Mouse (Mus musculus) thymus, postnatal 10 days (tissue): ENCODE measurements around the gene Fam168a.

Source experiments
- DNase-seq, 2 experiments: peaks; one replicate each; pipeline ENCODE4 v3.0.0; 2021; ENCODE audit warnings: low spot score in 2 of 2

The Fam168a gene

DNA sequence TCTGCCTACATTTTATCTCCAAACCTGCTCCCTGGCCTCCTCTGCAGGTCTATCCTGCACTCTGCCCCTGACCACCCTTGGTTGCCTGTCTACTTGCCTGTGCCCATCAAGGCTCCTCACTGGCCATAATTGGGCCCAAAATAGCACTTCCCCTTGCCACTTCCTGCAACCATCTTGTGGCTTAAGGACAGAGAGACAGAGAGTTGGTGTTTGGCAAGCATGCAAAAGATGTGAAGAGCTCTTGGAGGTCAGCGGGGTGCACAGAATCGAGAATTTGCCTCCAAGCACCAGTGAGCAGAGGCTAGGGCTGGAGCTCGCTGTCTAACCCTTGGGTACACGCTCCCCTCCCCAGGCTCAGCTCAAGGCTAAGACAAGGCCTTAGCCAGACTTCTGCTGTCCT lies 162.1 kb downstream of the Fam168a start:
- DNase-seq: no peak

DNA sequence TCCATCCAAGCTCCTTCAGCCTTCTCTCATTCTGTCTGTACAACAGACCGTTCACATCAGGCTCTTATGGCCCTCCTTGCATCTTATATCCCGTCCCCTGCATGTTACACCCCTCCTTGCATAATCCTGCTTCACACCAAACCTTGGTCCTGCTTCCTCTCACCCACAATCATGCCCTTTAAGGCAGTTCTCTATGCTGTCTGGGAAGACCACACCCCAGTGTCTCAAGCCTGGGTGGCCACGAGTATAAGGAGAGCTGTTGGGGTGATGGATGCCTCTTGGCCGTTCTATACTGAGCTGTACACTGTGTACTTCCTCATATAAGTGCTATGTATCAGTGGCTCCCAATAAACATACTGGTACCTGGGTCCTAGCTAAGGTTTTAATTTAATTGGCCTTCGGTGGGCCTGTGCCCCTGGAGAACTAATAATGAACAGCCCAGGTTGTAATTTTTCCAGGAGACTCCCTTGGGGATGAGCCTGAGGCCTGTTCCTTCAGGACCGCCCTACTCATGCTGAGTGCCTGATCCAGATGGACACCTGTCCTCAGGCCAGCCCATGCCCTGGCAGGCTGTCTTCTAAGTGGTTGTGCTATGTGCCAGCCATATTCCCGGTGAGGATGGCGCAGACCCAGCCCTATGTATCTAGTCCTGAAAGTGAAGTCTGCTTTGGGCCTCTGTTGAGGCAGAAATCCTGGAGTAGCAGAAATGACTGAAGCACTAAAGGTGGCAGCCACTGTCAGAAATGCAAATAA lies 163.6 kb downstream of the Fam168a start:
- DNase-seq: no peak

DNA sequence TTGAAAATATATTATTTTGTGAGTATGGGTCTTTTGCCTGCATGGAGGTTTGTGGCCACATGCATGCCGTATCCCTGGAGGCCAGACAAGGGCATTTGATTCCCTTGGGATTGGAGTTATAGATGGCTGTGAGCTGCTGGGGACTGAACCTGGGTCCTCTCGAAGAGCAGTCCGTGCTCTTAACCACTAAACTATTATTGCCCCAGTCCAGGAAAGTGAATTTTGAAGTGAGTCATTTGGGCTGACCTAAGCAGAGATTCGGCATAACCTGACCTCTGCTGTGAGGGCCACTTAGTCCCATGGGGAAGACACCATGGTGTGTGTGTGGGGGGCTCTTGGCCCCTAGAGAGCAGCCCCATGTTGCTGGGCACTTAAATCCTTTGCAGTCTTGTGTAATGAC lies 164.9 kb downstream of the Fam168a start:
- no peak for DNase-seq

DNA sequence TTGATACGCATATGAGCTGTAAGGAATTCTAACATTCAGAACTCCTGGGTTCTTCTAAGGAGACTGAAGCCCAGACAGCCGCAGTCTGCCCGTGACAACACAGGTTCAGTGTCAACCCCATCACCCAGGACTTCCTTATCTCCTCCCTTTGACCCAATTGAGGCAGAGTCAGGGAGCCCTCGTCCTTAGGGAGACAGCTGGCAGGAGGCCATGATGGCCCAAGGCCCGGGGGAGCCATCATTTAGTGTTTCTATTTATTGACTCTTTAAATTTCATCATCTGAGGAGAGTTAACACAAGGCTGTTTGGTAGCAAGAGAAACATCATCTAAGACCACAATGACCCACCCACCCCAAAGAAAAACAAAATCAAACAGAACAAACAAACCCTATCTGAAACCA lies 165.5 kb downstream of the Fam168a start:
- DNase-seq: no peak

DNA sequence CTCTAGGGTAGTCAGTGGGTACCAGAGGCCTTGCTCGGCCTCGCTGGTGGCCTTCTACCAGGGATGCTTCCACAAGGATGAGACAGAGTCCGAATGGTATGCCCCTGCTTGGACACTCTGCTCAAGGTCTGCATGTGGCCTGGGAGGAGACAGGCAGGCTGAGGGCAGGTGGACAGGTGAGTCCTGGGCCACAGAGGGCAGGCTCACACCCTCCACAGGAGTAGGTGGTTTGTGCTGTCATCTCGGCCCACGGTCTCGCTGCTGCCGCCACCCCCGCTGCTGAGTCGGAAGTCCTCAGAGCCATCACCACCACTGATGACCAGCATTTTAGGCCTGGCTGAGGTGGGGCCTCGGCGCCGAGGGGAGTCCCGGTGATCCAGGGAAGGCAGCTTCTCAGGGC lies 166.8 kb downstream of the Fam168a start:
- DNase-seq: no peak

DNA sequence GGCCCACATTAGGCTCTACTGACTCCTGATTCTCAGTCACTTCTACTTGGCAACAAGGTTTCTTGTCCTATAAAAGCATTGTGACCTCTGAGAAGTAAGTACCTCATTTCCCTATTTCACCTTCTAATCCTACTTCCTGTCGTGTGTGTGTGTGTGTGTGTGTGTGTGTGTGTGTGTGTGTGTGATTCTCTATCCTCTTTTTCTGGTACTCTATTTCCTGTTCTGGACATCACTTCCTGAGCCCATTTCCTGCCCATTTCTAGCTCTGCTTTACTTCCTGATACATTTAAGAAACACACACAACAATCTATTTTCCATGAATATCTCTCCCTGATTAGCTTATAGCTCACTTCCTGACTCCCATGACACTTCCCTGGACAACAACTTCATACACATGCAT lies 169.4 kb downstream of the Fam168a start:
- no peak for DNase-seq

DNA sequence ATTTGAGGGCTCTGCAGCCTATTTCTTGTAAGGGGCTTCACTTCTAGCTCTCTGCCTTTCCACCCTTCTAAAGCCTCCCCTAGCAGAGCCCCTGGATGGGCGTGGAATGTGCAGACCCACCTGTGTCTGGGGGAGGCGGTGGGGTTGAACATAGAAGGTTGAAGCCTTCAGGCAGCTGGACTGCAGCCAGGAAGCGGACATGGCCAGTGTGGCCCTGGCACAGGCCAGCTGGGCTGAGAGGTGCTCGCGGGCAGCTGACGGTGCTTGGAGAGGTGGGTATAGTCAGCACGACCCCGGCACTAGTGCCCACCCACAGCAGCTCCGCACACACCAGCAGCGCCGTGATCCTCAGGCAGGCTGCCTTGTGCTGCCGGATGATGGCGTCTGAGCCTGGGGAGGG lies 169.9 kb downstream of the Fam168a start:
- DNase-seq: no peak

DNA sequence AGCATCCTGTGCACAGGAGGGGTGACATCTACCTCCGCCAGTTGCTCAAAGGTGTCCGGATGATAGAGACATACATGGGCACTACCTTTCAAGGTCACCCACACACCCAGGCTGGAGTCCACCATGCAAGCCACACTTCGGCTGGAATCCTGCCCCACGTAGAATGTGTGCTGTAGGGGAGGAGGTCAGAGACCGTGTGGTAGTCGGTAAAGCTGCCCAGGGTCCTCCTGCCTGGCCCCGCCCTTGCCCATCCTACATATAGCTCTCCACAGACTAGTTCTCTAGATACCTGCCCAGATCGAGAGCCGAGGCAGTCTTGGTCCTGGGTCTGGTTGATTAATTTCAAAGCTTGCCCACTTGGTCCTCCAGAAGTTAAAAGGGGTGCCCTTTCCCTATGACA lies 170.3 kb downstream of the Fam168a start:
- DNase-seq: no peak

DNA sequence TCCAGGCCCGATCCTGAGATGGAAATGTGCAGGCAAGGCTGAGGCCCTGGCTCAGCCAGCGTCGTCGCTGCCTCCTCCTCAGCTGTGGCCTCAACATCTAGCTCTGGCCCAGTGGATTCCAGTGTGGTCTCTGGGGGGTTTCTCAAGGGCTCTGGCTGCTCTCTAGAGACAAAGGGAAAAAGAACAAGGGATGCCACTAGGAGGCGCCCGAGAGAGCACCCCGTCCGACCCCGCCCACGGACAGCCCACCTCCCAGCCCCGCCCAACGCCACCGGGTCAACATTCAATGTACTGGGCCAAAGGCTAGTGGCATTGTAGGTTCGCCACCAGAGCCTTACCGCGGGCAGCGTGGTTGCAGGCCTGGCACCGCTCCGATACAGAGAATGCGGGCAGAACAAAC lies 173.2 kb downstream of the Fam168a start:
- DNase-seq: peak; percentile 51 to 84

DNA sequence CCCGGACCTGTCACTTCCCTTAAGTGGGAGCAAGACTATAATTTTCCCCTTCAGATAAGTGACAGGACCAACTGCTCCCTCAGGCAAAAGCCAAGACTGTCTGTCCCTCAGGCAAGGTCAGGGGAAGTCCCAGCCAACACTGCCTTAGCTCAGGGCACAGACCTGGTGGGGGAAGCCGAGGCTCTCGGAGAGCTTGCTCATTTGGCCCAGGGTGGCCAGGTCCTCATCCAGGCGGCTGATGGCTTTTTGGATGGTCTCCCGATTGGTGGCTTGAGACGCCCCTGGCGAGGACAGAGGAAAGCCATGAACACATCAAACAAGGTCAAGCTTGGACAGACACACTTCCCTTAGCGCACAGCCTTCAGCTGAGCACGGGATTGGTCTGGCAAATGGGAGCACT lies 175.1 kb downstream of the Fam168a start:
- DNase-seq: no peak

DNA sequence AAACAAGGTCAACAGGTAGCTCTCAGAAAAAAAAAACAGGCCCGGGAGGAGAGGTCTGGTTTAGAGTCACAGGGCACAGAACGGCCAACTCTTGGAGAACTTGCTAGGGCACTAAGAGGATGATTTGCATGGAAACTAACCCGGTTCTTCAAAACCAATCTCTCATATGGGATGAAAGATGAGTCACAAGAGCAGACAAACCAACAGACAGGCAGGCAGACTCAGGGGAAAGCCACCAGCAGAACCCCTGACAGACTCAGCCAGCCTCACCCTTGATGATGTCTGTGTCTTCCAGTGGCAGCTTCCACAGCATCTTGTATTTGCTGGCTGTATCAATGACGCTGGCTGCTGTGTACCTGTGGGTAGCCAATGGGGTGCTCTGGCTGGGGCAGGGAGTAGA lies 175.5 kb downstream of the Fam168a start:
- no peak for DNase-seq

DNA sequence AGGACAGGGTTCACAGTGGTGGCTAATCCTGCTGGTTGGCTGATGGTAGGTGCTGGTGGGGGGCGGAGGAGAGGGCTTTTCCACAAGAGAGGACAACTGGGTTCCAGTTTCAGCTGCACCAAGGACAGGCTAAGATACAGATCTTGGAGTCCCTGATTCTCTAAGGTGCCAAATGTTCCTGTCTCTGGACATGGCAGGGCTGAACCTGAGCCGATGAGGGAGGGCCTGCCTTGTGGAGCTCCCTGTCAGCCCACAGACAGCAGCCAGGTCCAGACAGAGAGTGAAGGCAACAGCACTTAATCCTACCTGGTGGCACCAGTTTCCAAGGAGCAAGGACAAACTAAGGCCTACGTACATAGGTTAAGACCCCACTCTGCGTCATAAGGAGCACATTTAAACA lies 178.0 kb downstream of the Fam168a start:
- no peak for DNase-seq

DNA sequence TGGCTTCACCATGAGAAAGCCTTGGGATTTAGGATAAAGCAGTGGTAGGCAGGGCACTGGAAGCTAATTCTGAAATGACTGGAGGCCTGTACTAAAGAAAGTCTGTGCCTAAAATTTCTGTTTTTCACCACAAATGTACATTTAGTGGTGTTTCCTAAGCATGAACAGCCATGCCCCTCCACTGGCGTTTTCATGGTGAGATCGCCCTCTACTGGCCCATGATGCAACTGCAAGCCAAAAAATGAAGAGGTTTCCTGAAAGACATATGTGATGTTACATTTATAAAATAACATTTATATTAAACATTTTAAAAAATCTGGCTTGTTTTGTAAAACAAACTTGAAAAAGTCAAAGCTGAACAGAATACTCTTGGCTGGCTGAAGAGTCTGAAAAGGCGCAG lies 180.1 kb downstream of the Fam168a start:
- peak; percentile 27 to 65 for DNase-seq
